Mouse (Mus musculus): ENCODE measurements around the gene Sirt3. TPM values are rescaled to one million over a fixed set of nuclear protein-coding genes. Genes with fewer than 3 reads are reported as not detected.

Gene Sirt3
- polyA plus RNA-seq, 1 experiment from 2014 or later, result 23.6 TPM

DNA sequence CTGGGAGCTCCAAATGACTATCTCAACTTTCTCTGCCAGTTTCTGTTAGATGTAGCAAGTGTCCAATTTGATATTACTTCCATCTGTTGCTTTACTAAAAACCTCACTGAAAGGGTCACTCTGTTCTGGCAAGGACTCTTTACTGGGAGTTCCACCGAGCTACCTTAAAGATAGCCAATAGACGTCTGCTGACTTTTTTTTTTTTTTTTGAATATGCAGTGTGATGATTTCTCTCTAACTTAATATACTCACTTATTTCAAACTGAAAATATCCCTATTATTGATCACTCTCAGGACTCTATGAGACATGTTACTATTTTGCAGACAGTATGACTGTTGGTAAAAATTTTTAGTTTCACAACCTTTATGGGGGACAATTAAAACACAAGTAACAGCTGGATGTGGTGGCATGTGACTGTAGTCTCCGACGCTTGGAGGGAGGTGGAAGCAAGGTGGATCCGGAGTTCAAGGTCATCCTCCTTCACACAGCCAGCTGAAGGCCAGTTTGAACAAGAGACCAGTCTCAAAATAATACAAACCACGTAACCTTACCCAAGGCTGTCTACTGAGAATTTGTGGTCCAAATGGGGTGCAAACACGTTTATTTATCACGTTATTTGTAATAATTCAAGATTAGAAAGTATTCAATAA is 1.1 kb downstream of the Sirt3 start:
- no peak for ATAC-seq (ENCODE audit: low read depth)
- Histone ChIP-seq H3K4me2 (ENCODE audit: low read depth, low read length) (peak overlapping the region; percentile 87), H3K27ac (ENCODE audit: low read length) (peak overlapping the region; percentile 83), H3K4me3 (ENCODE audit: low read depth, low read length) (peak overlapping the region; percentile 94), H3K27me3 (ENCODE audit: control insufficient read depth, insufficient read depth, low read depth, low read length) (no peaks in the 10 kb centered on the region), H3K9ac (ENCODE audit: low read depth, low read length) (peak overlapping the region; percentile 84), H3K36me3 (ENCODE audit: control insufficient read depth, insufficient read depth) (peaks cover 10% of the 10 kb centered on the region), H3K4me1 (ENCODE audit: control insufficient read depth, low read depth, low read length) (peaks cover 32% of the 10 kb centered on the region), H3K9me3 (replicated peaks; ENCODE audit: control insufficient read depth, low read length) (no peaks in the 10 kb centered on the region)
- 3% methylated on average over 8 of the region's 8 CpGs for WGBS (ENCODE audit: insufficient replicate concordance)

DNA sequence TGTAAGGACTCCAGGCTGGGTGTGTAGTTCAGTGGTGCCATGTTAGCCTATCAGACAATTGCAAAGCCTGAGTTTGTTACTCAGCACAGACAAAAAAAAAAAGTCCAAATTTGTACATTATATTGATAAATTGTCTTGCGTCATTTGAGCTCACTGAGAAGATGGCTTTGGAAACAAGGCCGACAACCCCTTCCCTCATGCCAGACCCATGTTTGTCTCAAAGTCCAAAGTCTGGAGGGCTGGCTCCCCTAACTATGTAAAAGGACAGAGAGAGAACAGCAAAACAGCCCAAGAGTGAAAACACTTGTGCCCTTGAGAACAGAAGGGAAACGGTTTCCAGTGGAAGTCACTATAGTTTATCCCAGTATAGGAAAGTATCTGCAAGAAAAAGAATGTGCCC is 1.7 kb downstream of the Sirt3 start:
- Histone ChIP-seq H3K9ac (ENCODE audit: low read depth, low read length) (peak overlapping the region; percentile 26; the same call in 1 of the 2 replicates), H3K36me3 (ENCODE audit: control insufficient read depth, insufficient read depth) (peaks cover 12% of the 10 kb centered on the region), H3K4me3 (ENCODE audit: low read depth, low read length) (peak overlapping the region; percentile 94), H3K9me3 (replicated peaks; ENCODE audit: control insufficient read depth, low read length) (no peaks in the 10 kb centered on the region), H3K27ac (ENCODE audit: low read length) (peak overlapping the region; percentile 83), H3K4me1 (ENCODE audit: control insufficient read depth, low read depth, low read length) (peaks cover 32% of the 10 kb centered on the region), H3K4me2 (ENCODE audit: low read depth, low read length) (peak overlapping the region; percentile 87), H3K27me3 (ENCODE audit: control insufficient read depth, insufficient read depth, low read depth, low read length) (no peaks in the 10 kb centered on the region)
- no peak for ATAC-seq (ENCODE audit: low read depth)
- 35% methylated on average over 3 of the region's 3 CpGs for WGBS (ENCODE audit: insufficient replicate concordance)

DNA sequence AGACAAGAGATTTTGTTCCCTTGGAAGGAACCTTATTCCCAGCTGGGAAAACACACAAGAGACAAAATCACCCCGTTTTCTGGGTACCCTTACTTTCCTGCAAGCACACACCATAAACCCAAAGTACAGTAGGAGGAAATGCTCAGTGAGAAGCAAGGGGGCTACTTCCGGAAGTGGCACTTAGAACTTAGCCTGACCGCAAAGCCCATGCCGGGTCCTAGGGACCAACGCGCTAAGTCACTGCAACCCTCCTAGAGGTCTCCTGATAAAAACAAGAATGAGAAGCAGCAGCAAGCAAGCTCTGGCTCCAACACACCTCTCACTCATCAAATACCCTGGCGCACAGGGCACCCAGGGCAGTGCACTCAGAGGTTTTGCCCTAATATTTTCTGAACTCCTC is 2.8 kb downstream of the Sirt3 start:
- H3K36me3 ChIP-seq (ENCODE audit: control insufficient read depth, insufficient read depth), result peaks cover 14% of the 10 kb centered on the region
- H3K27ac ChIP-seq (ENCODE audit: low read length), result peak overlapping the region; percentile 53; the same call in 1 of the 2 replicates
- WGBS (ENCODE audit: insufficient replicate concordance), result 18% methylated on average over 7 of the region's 7 CpGs
- H3K4me2 ChIP-seq (ENCODE audit: low read depth, low read length), result peak overlapping the region; percentile 87
- H3K4me1 ChIP-seq (ENCODE audit: control insufficient read depth, low read depth, low read length), result peaks cover 32% of the 10 kb centered on the region
- H3K9ac ChIP-seq (ENCODE audit: low read depth, low read length), result peak overlapping the region; percentile 28; the same call in 1 of the 2 replicates
- H3K27me3 ChIP-seq (ENCODE audit: control insufficient read depth, insufficient read depth, low read depth, low read length), result no peaks in the 10 kb centered on the region
- no peaks in the 10 kb centered on the region for H3K9me3 ChIP-seq (replicated peaks; ENCODE audit: control insufficient read depth, low read length)
- H3K4me3 ChIP-seq (ENCODE audit: low read depth, low read length), result peak overlapping the region; percentile 21; the same call in 1 of the 2 replicates
- ATAC-seq (ENCODE audit: low read depth), result no peak

DNA sequence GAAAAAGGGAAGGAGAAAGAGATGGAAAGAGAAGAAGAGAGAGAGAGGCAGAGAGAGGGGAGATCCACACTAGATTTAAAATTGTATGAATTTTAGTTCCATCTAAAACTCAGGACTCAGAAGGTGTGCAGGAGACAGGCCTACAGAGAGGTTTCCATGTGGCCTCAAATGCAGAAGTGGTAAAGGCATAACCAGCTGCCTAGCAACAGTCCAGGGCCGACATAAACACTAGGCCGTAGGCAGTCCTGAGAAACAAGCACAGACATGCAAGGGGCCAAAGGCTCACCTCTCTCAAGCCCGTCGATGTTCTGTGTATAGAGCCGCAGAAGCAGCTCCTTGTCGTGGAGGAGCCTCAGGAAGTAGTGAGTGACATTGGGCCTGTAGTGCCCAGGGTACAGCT is 4.7 kb downstream of the Sirt3 start:
- Histone ChIP-seq H3K36me3 (ENCODE audit: control insufficient read depth, insufficient read depth) (peaks cover 14% of the 10 kb centered on the region), H3K4me1 (ENCODE audit: control insufficient read depth, low read depth, low read length) (peaks cover 26% of the 10 kb centered on the region), H3K27ac (ENCODE audit: low read length) (no peak overlapping the region), H3K27me3 (ENCODE audit: control insufficient read depth, insufficient read depth, low read depth, low read length) (no peaks in the 10 kb centered on the region), H3K4me2 (ENCODE audit: low read depth, low read length) (no peak overlapping the region), H3K9me3 (replicated peaks; ENCODE audit: control insufficient read depth, low read length) (no peaks in the 10 kb centered on the region), H3K9ac (ENCODE audit: low read depth, low read length) (no peak overlapping the region), H3K4me3 (ENCODE audit: low read depth, low read length) (no peak overlapping the region)
- ATAC-seq (ENCODE audit: low read depth), result no peak
- WGBS (ENCODE audit: insufficient replicate concordance), result 44% methylated on average over 6 of the region's 6 CpGs

DNA sequence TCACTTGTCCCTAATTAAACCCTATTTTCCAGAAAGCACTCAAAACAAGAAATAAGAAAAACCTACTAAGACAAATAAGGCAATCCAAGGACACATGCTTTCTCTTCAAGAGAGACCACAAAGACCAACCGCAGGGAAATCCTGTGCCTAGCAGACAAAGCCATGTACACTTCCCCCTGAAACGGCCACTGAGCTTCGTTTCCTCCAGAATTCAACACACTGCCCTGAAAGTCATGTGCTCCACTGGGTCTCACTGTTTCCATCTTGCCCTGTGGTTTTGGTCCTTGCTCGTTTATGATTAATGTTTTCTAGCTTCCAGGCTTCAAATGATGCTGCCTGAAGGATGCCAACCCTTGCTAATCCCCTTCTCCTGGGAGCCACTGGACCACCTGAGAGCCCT is 7.9 kb downstream of the Sirt3 start:
- ATAC-seq (ENCODE audit: low read depth), result no peak

DNA sequence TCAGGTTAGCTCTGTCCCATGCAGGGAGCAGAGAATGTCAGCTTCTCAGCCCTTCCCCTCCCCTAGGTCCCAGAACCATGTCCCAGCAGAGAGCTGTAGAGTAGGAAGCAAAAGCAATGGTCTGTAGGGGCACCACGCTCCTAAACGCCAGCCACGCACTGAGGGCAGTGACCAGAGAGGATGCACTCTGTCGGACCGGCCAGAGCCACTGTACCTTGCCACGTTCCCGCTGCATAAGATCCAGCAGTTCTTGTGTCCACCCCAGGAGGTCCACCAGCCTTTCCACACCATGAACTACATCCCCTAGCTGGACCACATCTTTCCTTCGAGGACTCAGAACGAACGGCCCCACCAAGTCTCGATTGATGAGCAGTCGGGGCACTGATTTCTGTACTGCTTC is 17.3 kb downstream of the Sirt3 start:
- H3K27me3 ChIP-seq (ENCODE audit: control insufficient read depth, insufficient read depth, low read depth, low read length), result no peaks in the 10 kb centered on the region
- H3K9me3 ChIP-seq (replicated peaks; ENCODE audit: control insufficient read depth, low read length), result no peaks in the 10 kb centered on the region
- H3K4me1 ChIP-seq (ENCODE audit: control insufficient read depth, low read depth, low read length), result no peaks in the 10 kb centered on the region
- 77% methylated on average over 12 of the region's 12 CpGs for WGBS (ENCODE audit: insufficient replicate concordance)
- no peak overlapping the region for H3K4me3 ChIP-seq (ENCODE audit: low read depth, low read length)
- no peak for ATAC-seq (ENCODE audit: low read depth)
- no peak overlapping the region for H3K4me2 ChIP-seq (ENCODE audit: low read depth, low read length)
- peaks cover 43% of the 10 kb centered on the region for H3K36me3 ChIP-seq (ENCODE audit: control insufficient read depth, insufficient read depth)
- H3K27ac ChIP-seq (ENCODE audit: low read length), result no peak overlapping the region
- no peak overlapping the region for H3K9ac ChIP-seq (ENCODE audit: low read depth, low read length)

More for the DNA sequence above, 7.9 kb downstream of the Sirt3 start:
- H3K4me3 ChIP-seq (ENCODE audit: low read depth, low read length), result no peak overlapping the region
- H3K9ac ChIP-seq (ENCODE audit: low read depth, low read length), result no peak overlapping the region
- no peaks in the 10 kb centered on the region for H3K9me3 ChIP-seq (replicated peaks; ENCODE audit: control insufficient read depth, low read length)
- H3K36me3 ChIP-seq (ENCODE audit: control insufficient read depth, insufficient read depth), result peaks cover 14% of the 10 kb centered on the region
- H3K27ac ChIP-seq (ENCODE audit: low read length), result no peak overlapping the region
- no peaks in the 10 kb centered on the region for H3K27me3 ChIP-seq (ENCODE audit: control insufficient read depth, insufficient read depth, low read depth, low read length)
- H3K4me1 ChIP-seq (ENCODE audit: control insufficient read depth, low read depth, low read length), result peaks cover 7% of the 10 kb centered on the region
- H3K4me2 ChIP-seq (ENCODE audit: low read depth, low read length), result no peak overlapping the region
- 22% methylated on average over 4 of the region's 4 CpGs for WGBS (ENCODE audit: insufficient replicate concordance)

DNA sequence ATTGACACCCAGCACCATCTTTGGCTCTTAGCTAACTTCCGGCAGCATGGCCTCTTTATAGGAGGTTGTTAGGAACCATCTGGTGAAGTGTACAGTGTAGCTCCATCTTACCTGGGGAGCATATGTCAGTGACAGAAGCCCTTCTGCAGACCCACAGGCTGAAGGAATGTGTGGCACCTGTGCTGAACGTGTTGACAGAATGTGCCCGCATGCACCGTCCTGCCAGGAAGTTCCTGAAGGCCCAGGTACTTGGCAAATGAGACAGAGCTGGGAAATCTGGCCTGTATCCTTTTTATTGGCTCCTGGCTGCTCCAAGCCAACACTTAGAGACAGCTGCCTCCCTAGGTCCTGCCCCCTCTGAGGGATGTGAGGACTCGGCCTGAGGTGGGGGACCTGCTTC is 21.4 kb downstream of the Sirt3 start:
- Histone ChIP-seq H3K9me3 (replicated peaks; ENCODE audit: control insufficient read depth, low read length) (no peaks in the 10 kb centered on the region), H3K4me2 (ENCODE audit: low read depth, low read length) (no peak overlapping the region), H3K27me3 (ENCODE audit: control insufficient read depth, insufficient read depth, low read depth, low read length) (no peaks in the 10 kb centered on the region), H3K9ac (ENCODE audit: low read depth, low read length) (no peak overlapping the region), H3K4me1 (ENCODE audit: control insufficient read depth, low read depth, low read length) (peaks cover 14% of the 10 kb centered on the region), H3K27ac (ENCODE audit: low read length) (no peak overlapping the region), H3K4me3 (ENCODE audit: low read depth, low read length) (no peak overlapping the region), H3K36me3 (ENCODE audit: control insufficient read depth, insufficient read depth) (peaks cover 46% of the 10 kb centered on the region)
- WGBS (ENCODE audit: insufficient replicate concordance), result 88% methylated on average over 5 of the region's 5 CpGs
- ATAC-seq (ENCODE audit: low read depth), result no peak

DNA sequence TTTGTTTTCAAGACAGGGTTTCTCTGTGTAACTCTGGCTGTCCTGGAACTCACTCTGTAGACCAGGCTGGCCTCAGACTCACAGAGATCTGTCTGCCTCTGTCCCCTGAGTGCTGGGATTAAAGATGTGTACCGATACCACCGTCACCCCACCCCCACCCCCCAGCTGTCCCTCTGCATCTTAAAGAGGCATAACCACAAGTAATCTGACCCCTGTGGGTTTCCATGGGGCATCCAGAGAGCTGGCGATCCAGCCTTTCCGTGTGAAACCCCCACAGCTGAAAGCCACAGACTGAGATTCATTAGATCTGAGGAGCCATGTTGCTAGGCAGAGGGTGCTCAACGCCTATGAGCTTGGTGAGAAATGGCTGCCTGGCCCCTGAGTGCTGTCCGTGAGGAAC is 22.1 kb downstream of the Sirt3 start:
- Histone ChIP-seq H3K27ac (ENCODE audit: low read length) (no peak overlapping the region), H3K4me3 (ENCODE audit: low read depth, low read length) (no peak overlapping the region), H3K36me3 (ENCODE audit: control insufficient read depth, insufficient read depth) (peaks cover 46% of the 10 kb centered on the region), H3K27me3 (ENCODE audit: control insufficient read depth, insufficient read depth, low read depth, low read length) (no peaks in the 10 kb centered on the region), H3K4me2 (ENCODE audit: low read depth, low read length) (no peak overlapping the region), H3K9me3 (replicated peaks; ENCODE audit: control insufficient read depth, low read length) (no peaks in the 10 kb centered on the region), H3K4me1 (ENCODE audit: control insufficient read depth, low read depth, low read length) (peaks cover 20% of the 10 kb centered on the region), H3K9ac (ENCODE audit: low read depth, low read length) (no peak overlapping the region)
- no peak for ATAC-seq (ENCODE audit: low read depth)
- WGBS (ENCODE audit: insufficient replicate concordance), result 72% methylated on average over 6 of the region's 6 CpGs

DNA sequence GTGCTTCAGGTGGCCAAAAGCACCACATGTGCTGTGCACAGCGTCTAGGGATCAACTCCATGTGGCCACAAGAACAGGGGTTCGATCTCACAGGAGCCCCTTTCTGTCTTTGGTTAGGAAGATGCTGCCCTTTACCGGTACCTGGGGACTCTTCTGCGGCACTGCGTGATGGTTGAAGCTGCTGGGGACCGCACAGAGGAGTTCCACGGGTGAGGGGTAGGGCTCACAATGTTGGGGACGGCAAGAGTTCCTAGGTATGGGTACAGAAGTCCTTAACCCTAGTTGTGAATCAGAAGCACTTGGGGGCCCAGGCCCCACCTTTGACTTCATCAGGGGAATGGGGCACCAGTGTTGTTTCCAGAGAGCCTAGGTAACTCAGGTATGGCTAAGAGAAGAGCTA is 23.4 kb downstream of the Sirt3 start:
- H3K36me3 ChIP-seq (ENCODE audit: control insufficient read depth, insufficient read depth), result peaks cover 37% of the 10 kb centered on the region
- H3K4me3 ChIP-seq (ENCODE audit: low read depth, low read length), result no peak overlapping the region; the same call in 1 of the 2 replicates
- H3K4me2 ChIP-seq (ENCODE audit: low read depth, low read length), result peak overlapping the region; percentile 98
- no peaks in the 10 kb centered on the region for H3K27me3 ChIP-seq (ENCODE audit: control insufficient read depth, insufficient read depth, low read depth, low read length)
- H3K9me3 ChIP-seq (replicated peaks; ENCODE audit: control insufficient read depth, low read length), result no peaks in the 10 kb centered on the region
- ATAC-seq (ENCODE audit: low read depth), result no peak
- peaks cover 23% of the 10 kb centered on the region for H3K4me1 ChIP-seq (ENCODE audit: control insufficient read depth, low read depth, low read length)
- peak overlapping the region; percentile 94 for H3K9ac ChIP-seq (ENCODE audit: low read depth, low read length)
- no peak overlapping the region for H3K27ac ChIP-seq (ENCODE audit: low read length)
- 88% methylated on average over 8 of the region's 8 CpGs for WGBS (ENCODE audit: insufficient replicate concordance)
